Mouse (Mus musculus) hindbrain, embryonic 14.5 days (tissue): Measurements from ENCODE around the gene Agpat3. TPM values are rescaled to one million over a fixed set of nuclear protein-coding genes. Genes with fewer than 3 reads are reported as not detected.

Experiments used
- ATAC-seq: fragments of 200-750 bp; cut with Nextera tagmentation; 2 replicates; pipeline ENCODE4 v1.8.0; 2017; ENCODE audit warnings: moderate number of reproducible peaks, mild to moderate bottlenecking, moderate TSS enrichment, moderate library complexity; ENCODE audit not compliant: low FRiP score
- DNase-seq: peaks from one replicate; pipeline ENCODE4 v3.0.0-alpha.2; 2015; ENCODE audit warnings: low spot score
- H3K27ac ChIP-seq: fragments of 300-500 bp; sonication (generic); 2 replicates; pipeline ENCODE4 v1.5.1; 2014; ENCODE audit warnings: mild to moderate bottlenecking, moderate library complexity
- H3K27me3 ChIP-seq: fragments of 300-500 bp; sonication (generic); 2 replicates; pipeline ENCODE4 v1.6.1; 2014; ENCODE audit warnings: mild to moderate bottlenecking, low read length, mixed read lengths; ENCODE audit not compliant: control insufficient read depth, insufficient read depth
- H3K36me3 ChIP-seq: fragments of 300-500 bp; sonication (generic); replicated peaks from 2 replicates; pipeline ENCODE4 v1.6.1; 2014; ENCODE audit not compliant: control insufficient read depth, insufficient read depth
- H3K4me1 ChIP-seq: fragments of 300-500 bp; sonication (generic); replicated peaks from 2 replicates; pipeline ENCODE4 v1.6.1; 2014; ENCODE audit warnings: antibody characterized with exemption, low read length, mixed read lengths; ENCODE audit not compliant: control insufficient read depth, insufficient read depth
- H3K4me2 ChIP-seq: fragments of 300-500 bp; sonication (generic); replicated peaks from 2 replicates; pipeline ENCODE4 v1.6.1; 2014; ENCODE audit warnings: mild to moderate bottlenecking, moderate library complexity
- H3K4me3 ChIP-seq: fragments of 300-500 bp; sonication (generic); replicated peaks from 2 replicates; pipeline ENCODE4 v1.5.1; 2014; ENCODE audit warnings: mild to moderate bottlenecking, low read length
- H3K9ac ChIP-seq: fragments of 300-500 bp; sonication (generic); 2 replicates; pipeline ENCODE4 v1.6.1; 2014
- H3K9me3 ChIP-seq: fragments of 300-500 bp; sonication (generic); 2 replicates; pipeline ENCODE4 v1.6.1; 2016; ENCODE audit warnings: low read length; ENCODE audit not compliant: control insufficient read depth
- WGBS: fragments of 180-500 bp; shearing (Covaris S2); extraction: QIAGEN DNeasy Blood & Tissue Kit; methylation state at CpG from one replicate; pipeline ENCODE4 v1.1.7; 2014; 5-methylcytosine and 5-hydroxymethylcytosine counted together
- polyA plus RNA-seq: library from polyadenylated mRNA; unstranded; fragments of >200 nt; fragmentation: Nextera tagmentation; extraction: Ambion mirVana; gene quantifications from 2 replicates; pipeline ENCODE4 v1.2.1, GENCODE M21; 2014

The Agpat3 gene
- polyA plus RNA-seq, 1 experiment from 2014 or later = 80.3 TPM

DNA sequence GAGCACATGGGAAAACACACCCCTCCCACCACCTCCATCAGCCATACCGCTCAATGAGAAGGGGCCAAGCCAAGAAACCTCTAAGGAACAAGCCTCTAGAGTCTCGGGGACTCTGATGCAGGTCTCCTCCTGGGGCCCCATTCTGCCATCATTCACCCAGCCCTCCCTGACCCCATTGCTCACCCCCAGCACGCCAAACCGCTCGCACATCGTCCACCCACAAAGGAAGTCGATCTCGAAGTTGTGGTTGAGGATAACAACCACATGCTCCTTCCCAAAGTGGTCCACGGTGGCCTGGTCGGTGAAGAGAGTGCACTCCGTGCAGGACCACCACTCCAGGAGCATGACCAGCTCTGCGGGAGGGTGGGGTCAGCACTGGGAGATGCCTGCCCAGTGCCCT lies 67.5 kb downstream of the Agpat3 start:
- ATAC-seq = no peak
- Histone ChIP-seq H3K27me3 (no peaks in the 10 kb centered on the region), H3K9ac (no peak overlapping the region), H3K4me1 (no peaks in the 10 kb centered on the region), H3K4me3 (no peak overlapping the region), H3K36me3 (peaks cover 72% of the 10 kb centered on the region), H3K9me3 (no peaks in the 10 kb centered on the region), H3K4me2 (no peak overlapping the region), H3K27ac (no peak overlapping the region)
- 96% methylated on average over 12 of the region's 12 CpGs for WGBS
- no peak for DNase-seq

- Histone ChIP-seq H3K4me3 (no peak overlapping the region), H3K4me2 (no peak overlapping the region), H3K9ac (no peak overlapping the region), H3K27me3 (no peaks in the 10 kb centered on the region), H3K36me3 (peaks cover 88% of the 10 kb centered on the region), H3K4me1 (no peaks in the 10 kb centered on the region), H3K9me3 (no peaks in the 10 kb centered on the region), H3K27ac (no peak overlapping the region)
- DNase-seq = no peak
- ATAC-seq = no peak
- WGBS = 92% methylated on average over 4 of the region's 4 CpGs
Observed at GRCm38 (mm10) chr10:78282411-78282810, 69.9 kb downstream of the Agpat3 start.

DNA sequence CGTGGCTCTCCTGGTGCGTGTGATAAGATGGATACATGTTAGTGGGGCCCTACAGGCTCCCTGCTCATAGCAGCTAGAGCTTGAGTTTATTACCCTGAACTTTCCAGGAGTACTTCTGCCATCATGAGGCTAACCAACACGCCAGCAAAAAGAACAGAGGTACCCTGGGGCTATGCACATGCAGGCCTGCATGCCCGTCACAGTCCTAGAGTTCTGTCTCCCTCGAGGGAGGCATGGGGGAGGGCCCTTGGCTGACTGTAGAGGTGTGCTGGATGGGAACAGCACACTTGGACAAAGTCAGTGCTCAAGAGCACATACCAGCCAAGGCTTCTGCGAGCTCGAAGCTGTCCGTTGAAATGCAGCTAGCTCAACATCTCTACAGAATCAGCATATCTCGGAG lies 71.8 kb downstream of the Agpat3 start:
- Histone ChIP-seq H3K4me2 (no peak overlapping the region), H3K9me3 (no peaks in the 10 kb centered on the region), H3K9ac (no peak overlapping the region), H3K27ac (no peak overlapping the region), H3K4me1 (no peaks in the 10 kb centered on the region), H3K4me3 (no peak overlapping the region), H3K36me3 (peaks cover 88% of the 10 kb centered on the region), H3K27me3 (no peaks in the 10 kb centered on the region)
- WGBS = 89% methylated on average over 9 of the region's 9 CpGs
- DNase-seq (no peak), ATAC-seq (no peak)

GRCm38 (mm10) chr10:78279210-78279609 lies 73.1 kb downstream of the Agpat3 start:
- peaks cover 88% of the 10 kb centered on the region for H3K36me3 ChIP-seq
- no peak overlapping the region for H3K4me3 ChIP-seq
- WGBS = 43% methylated on average over 8 of the region's 8 CpGs
- H3K4me1 ChIP-seq = no peaks in the 10 kb centered on the region
- H3K9me3 ChIP-seq = no peaks in the 10 kb centered on the region
- 0 out of 2 replicates have a peak overlapping the region, but pooled peaks have one; percentile 32 for H3K27ac ChIP-seq
- DNase-seq (peak; percentile 73), ATAC-seq (peak; percentile 71)
- H3K27me3 ChIP-seq = no peaks in the 10 kb centered on the region
- H3K9ac ChIP-seq = no peak overlapping the region
- H3K4me2 ChIP-seq = no peak overlapping the region

DNA sequence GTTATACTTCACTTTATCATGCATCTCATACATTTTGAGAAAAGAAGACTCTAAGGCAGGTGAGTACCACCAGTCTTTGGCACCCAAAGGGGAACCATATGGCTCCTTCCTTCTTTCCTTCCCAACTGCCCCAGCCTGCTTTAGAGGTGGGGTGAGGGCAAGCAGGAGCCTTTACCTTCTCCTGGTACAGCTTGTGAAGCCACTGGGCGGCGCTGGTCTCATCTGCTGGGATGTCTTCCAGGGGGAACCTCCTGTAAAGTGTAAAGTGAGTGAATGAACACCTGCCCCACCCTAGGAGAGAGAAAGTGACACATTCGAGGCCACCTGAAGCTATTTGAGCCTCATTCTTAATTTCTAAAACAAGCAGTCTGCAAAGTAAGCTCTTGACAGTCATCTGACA lies 74.5 kb downstream of the Agpat3 start:
- no peak overlapping the region for H3K4me3 ChIP-seq
- no peak overlapping the region for H3K9ac ChIP-seq
- no peak overlapping the region for H3K27ac ChIP-seq
- no peak overlapping the region for H3K4me2 ChIP-seq
- no peaks in the 10 kb centered on the region for H3K4me1 ChIP-seq
- no peaks in the 10 kb centered on the region for H3K27me3 ChIP-seq
- DNase-seq (no peak), ATAC-seq (no peak)
- H3K9me3 ChIP-seq = no peaks in the 10 kb centered on the region
- peaks cover 97% of the 10 kb centered on the region for H3K36me3 ChIP-seq
- WGBS = 87% methylated on average over 3 of the region's 3 CpGs

DNA sequence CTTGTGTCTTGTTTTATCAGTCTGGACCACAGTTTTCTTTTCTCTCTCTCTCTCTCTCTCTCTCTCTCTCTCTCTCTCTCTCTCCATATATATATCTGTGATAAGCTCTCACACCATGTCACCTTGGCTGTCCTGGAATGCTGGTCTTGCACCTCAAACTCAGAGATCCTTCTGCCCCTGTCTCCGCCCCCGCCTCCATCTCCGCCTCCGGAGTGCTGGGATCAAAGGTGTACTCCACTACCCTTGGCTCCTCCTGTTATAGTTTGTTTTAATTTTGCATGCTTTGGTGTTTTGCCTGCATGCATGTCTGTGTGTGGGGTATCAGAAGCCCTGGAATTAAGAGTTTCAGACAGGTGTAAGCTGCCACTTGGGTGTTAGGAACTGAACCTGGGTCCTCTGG lies 76.0 kb downstream of the Agpat3 start:
- Histone ChIP-seq H3K4me2 (no peak overlapping the region), H3K9me3 (no peaks in the 10 kb centered on the region), H3K4me3 (no peak overlapping the region), H3K4me1 (no peaks in the 10 kb centered on the region), H3K9ac (no peak overlapping the region), H3K27me3 (no peaks in the 10 kb centered on the region), H3K36me3 (peaks cover 96% of the 10 kb centered on the region), H3K27ac (no peak overlapping the region)
- DNase-seq (no peak), ATAC-seq (no peak)
- 96% methylated on average over 4 of the region's 4 CpGs for WGBS

- 35% methylated on average over 8 of the region's 9 CpGs for WGBS
- no peaks in the 10 kb centered on the region for H3K4me1 ChIP-seq
- no peaks in the 10 kb centered on the region for H3K9me3 ChIP-seq
- H3K27ac ChIP-seq = no peak overlapping the region
- H3K4me2 ChIP-seq = no peak overlapping the region
- ATAC-seq (no peak), DNase-seq (no peak)
- no peak overlapping the region for H3K9ac ChIP-seq
- H3K4me3 ChIP-seq = no peak overlapping the region
- H3K36me3 ChIP-seq = peaks cover 80% of the 10 kb centered on the region
- H3K27me3 ChIP-seq = no peaks in the 10 kb centered on the region
Observed at GRCm38 (mm10) chr10:78272932-78273331, 79.4 kb downstream of the Agpat3 start.

DNA sequence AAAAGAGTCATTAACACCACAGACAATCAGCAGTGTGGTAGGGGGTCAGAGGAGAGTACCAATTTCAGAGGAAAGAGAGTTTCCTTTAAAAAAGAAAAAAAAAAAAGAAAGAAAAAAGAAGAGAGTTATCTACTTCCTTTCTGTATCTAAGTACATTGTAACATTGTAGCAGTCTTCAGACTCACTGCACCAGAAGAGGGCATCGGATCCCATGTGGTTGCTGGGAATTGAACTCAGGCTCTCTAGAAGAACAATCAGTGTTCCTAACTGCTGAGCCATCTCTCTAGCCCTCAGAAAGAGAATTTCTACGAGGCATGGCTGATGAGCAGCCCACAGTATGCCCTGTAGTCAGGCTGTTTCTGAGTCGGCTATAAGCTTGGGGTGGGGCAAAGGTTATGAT lies 86.4 kb downstream of the Agpat3 start:
- H3K4me1 ChIP-seq = no peaks in the 10 kb centered on the region
- 75% methylated on average over 3 of the region's 3 CpGs for WGBS
- H3K9ac ChIP-seq = no peak overlapping the region
- no peaks in the 10 kb centered on the region for H3K9me3 ChIP-seq
- no peak overlapping the region for H3K4me2 ChIP-seq
- no peak for ATAC-seq
- H3K4me3 ChIP-seq = no peak overlapping the region
- peaks cover 12% of the 10 kb centered on the region; the same call in 1 of the 2 replicates for H3K36me3 ChIP-seq
- H3K27me3 ChIP-seq = no peaks in the 10 kb centered on the region
- no peak overlapping the region for H3K27ac ChIP-seq
- no peak for DNase-seq

DNA sequence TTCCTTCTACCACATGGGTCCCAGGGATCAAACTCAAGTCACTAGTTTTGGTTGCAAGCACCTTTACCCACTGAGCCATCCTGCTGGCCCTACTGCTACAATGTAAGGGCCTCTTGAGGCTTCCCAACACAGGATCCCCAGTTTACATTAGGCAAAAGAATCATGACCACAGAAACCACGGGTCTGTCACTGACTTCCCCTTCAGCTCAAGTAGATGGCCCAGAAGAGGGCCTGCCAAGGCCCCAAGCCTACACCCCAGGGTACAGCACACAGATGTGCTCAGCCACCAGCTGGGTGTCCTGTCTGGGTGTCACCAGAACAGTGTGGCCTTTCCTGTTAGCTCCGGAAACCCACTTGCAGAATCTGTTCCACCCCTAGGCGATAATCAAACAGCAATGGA lies 87.6 kb downstream of the Agpat3 start:
- 87% methylated on average over 3 of the region's 3 CpGs for WGBS
- H3K4me3 ChIP-seq = no peak overlapping the region
- H3K36me3 ChIP-seq = 0 out of 2 replicates have a peak, but pooled peaks cover 2% of the 10 kb centered on the region
- H3K9ac ChIP-seq = no peak overlapping the region
- H3K27ac ChIP-seq = no peak overlapping the region
- no peak for ATAC-seq
- H3K9me3 ChIP-seq = no peaks in the 10 kb centered on the region
- H3K4me2 ChIP-seq = no peak overlapping the region
- no peak for DNase-seq
- no peaks in the 10 kb centered on the region for H3K4me1 ChIP-seq
- H3K27me3 ChIP-seq = no peaks in the 10 kb centered on the region

- no peaks in the 10 kb centered on the region for H3K27me3 ChIP-seq
- no peaks in the 10 kb centered on the region for H3K9me3 ChIP-seq
- no peak for ATAC-seq
- 79% methylated on average over 7 of the region's 7 CpGs for WGBS
- H3K27ac ChIP-seq = no peak overlapping the region
- H3K4me1 ChIP-seq = no peaks in the 10 kb centered on the region
- no peak overlapping the region for H3K4me2 ChIP-seq
- no peak for DNase-seq
- no peak overlapping the region for H3K9ac ChIP-seq
- H3K36me3 ChIP-seq = no peaks in the 10 kb centered on the region
- no peak overlapping the region for H3K4me3 ChIP-seq
Observed at GRCm38 (mm10) chr10:78260916-78261650, 91.2 kb downstream of the Agpat3 start.
